Mouse (Mus musculus): ENCODE results near the gene Acsl3. TPM values are rescaled to one million over a fixed set of nuclear protein-coding genes. Genes with fewer than 3 reads are reported as not detected.

Gene Acsl3
- polyA plus RNA-seq, 1 experiment from 2014 or later: 55.5 TPM

- ATAC-seq (ENCODE audit: insufficient number of reproducible peaks, low FRiP score, low TSS enrichment, low read depth): no peak
- no peak overlapping the region for H3K4me2 ChIP-seq
- 3% methylated on average over 2 of the region's 2 CpGs for WGBS
Measured at GRCm38 (mm10) chr1:78656472-78656871, 1.2 kb upstream of the Acsl3 start.

GRCm38 (mm10) chr1:78657021-78657629, 500 bp upstream of the Acsl3 start:
- Histone ChIP-seq H3K4me3 (peak overlapping the region; percentile 91), H3K9ac (peak overlapping the region; percentile 42; the same call in 1 of the 2 replicates), H3K27ac (peak overlapping the region; percentile 92), H3K4me1 (peaks cover 25% of the 10 kb centered on the region), H3K36me3 (no peaks in the 10 kb centered on the region), H3K9me3 (no peaks in the 10 kb centered on the region), H3K4me2 (peak overlapping the region; percentile 67), H3K27me3 (no peaks in the 10 kb centered on the region)
- ATAC-seq (ENCODE audit: insufficient number of reproducible peaks, low FRiP score, low TSS enrichment, low read depth): no peak
- WGBS: 23% methylated on average over 22 of the region's 22 CpGs

More at GRCm38 (mm10) chr1:78656472-78656871, 1.2 kb upstream of the Acsl3 start:
- H3K27ac ChIP-seq: peak overlapping the region; percentile 92; the same call in 1 of the 2 replicates
- no peaks in the 10 kb centered on the region for H3K27me3 ChIP-seq
- H3K9me3 ChIP-seq: no peaks in the 10 kb centered on the region
- H3K36me3 ChIP-seq: no peaks in the 10 kb centered on the region
- H3K9ac ChIP-seq: no peak overlapping the region
- no peak overlapping the region for H3K4me3 ChIP-seq
- H3K4me1 ChIP-seq: peaks cover 25% of the 10 kb centered on the region

GRCm38 (mm10) chr1:78658441-78659269, 1.0 kb downstream of the Acsl3 start:
- Histone ChIP-seq H3K9me3 (no peaks in the 10 kb centered on the region), H3K9ac (peak overlapping the region; percentile 87), H3K4me3 (peak overlapping the region; percentile 91), H3K4me1 (peaks cover 25% of the 10 kb centered on the region), H3K4me2 (peak overlapping the region; percentile 67), H3K36me3 (no peaks in the 10 kb centered on the region), H3K27ac (peak overlapping the region; percentile 97), H3K27me3 (no peaks in the 10 kb centered on the region)
- WGBS: 3% methylated on average over 20 of the region's 20 CpGs
- ATAC-seq (ENCODE audit: insufficient number of reproducible peaks, low FRiP score, low TSS enrichment, low read depth): no peak

GRCm38 (mm10) chr1:78659270-78659823, 1.7 kb downstream of the Acsl3 start:
- Histone ChIP-seq H3K27ac (no peak overlapping the region), H3K4me1 (peaks cover 25% of the 10 kb centered on the region), H3K9ac (no peak overlapping the region), H3K9me3 (no peaks in the 10 kb centered on the region), H3K4me2 (peak overlapping the region; percentile 67), H3K36me3 (peaks cover 3% of the 10 kb centered on the region), H3K27me3 (no peaks in the 10 kb centered on the region), H3K4me3 (peak overlapping the region; percentile 91)
- whole genome bisulfite sequencing: 39% methylated on average over 4 of the region's 4 CpGs
- no peak for ATAC-seq (ENCODE audit: insufficient number of reproducible peaks, low FRiP score, low TSS enrichment, low read depth)

GRCm38 (mm10) chr1:78664326-78664725, 6.7 kb downstream of the Acsl3 start:
- Histone ChIP-seq H3K4me1 (peaks cover 13% of the 10 kb centered on the region), H3K36me3 (peaks cover 43% of the 10 kb centered on the region), H3K27me3 (no peaks in the 10 kb centered on the region), H3K27ac (no peak overlapping the region), H3K4me2 (no peak overlapping the region), H3K9ac (no peak overlapping the region), H3K9me3 (no peaks in the 10 kb centered on the region), H3K4me3 (no peak overlapping the region)
- 72% methylated on average over 4 of the region's 4 CpGs for WGBS
- no peak for ATAC-seq (ENCODE audit: insufficient number of reproducible peaks, low FRiP score, low TSS enrichment, low read depth)

- Histone ChIP-seq H3K36me3 (peaks cover 43% of the 10 kb centered on the region), H3K27me3 (no peaks in the 10 kb centered on the region), H3K4me1 (peaks cover 4% of the 10 kb centered on the region; the same call in 1 of the 2 replicates), H3K4me2 (no peak overlapping the region), H3K9ac (no peak overlapping the region), H3K9me3 (no peaks in the 10 kb centered on the region), H3K27ac (no peak overlapping the region), H3K4me3 (no peak overlapping the region)
- 97% methylated on average over 9 of the region's 9 CpGs for WGBS
- ATAC-seq (ENCODE audit: insufficient number of reproducible peaks, low FRiP score, low TSS enrichment, low read depth): no peak
Measured at GRCm38 (mm10) chr1:78665954-78666499, 8.4 kb downstream of the Acsl3 start.

GRCm38 (mm10) chr1:78666585-78666984, 9.0 kb downstream of the Acsl3 start:
- H3K9ac ChIP-seq: no peak overlapping the region
- WGBS: 93% methylated on average over 1 of the region's 1 CpGs
- no peak for ATAC-seq (ENCODE audit: insufficient number of reproducible peaks, low FRiP score, low TSS enrichment, low read depth)
- H3K4me2 ChIP-seq: no peak overlapping the region
- no peak overlapping the region for H3K4me3 ChIP-seq
- no peak overlapping the region for H3K27ac ChIP-seq
- no peaks in the 10 kb centered on the region for H3K9me3 ChIP-seq
- no peaks in the 10 kb centered on the region; the same call in 1 of the 2 replicates for H3K4me1 ChIP-seq
- peaks cover 43% of the 10 kb centered on the region for H3K36me3 ChIP-seq
- H3K27me3 ChIP-seq: no peaks in the 10 kb centered on the region

GRCm38 (mm10) chr1:78682291-78682690, 24.7 kb downstream of the Acsl3 start:
- no peak overlapping the region for H3K9ac ChIP-seq
- H3K4me2 ChIP-seq: no peak overlapping the region
- H3K27me3 ChIP-seq: no peaks in the 10 kb centered on the region
- H3K36me3 ChIP-seq: peaks cover 4% of the 10 kb centered on the region; the same call in 1 of the 2 replicates
- no peaks in the 10 kb centered on the region for H3K9me3 ChIP-seq
- 74% methylated on average over 3 of the region's 3 CpGs for WGBS
- no peak overlapping the region for H3K4me3 ChIP-seq
- no peak overlapping the region for H3K27ac ChIP-seq
- no peak for ATAC-seq (ENCODE audit: insufficient number of reproducible peaks, low FRiP score, low TSS enrichment, low read depth)
- H3K4me1 ChIP-seq: no peaks in the 10 kb centered on the region

- no peaks in the 10 kb centered on the region for H3K9me3 ChIP-seq
- no peak for ATAC-seq (ENCODE audit: insufficient number of reproducible peaks, low FRiP score, low TSS enrichment, low read depth)
- H3K27me3 ChIP-seq: no peaks in the 10 kb centered on the region
- WGBS: 74% methylated on average over 8 of the region's 8 CpGs
- no peak overlapping the region for H3K9ac ChIP-seq
- no peak overlapping the region for H3K4me3 ChIP-seq
- no peaks in the 10 kb centered on the region for H3K4me1 ChIP-seq
- H3K27ac ChIP-seq: no peak overlapping the region
- H3K36me3 ChIP-seq: peaks cover 12% of the 10 kb centered on the region
- no peak overlapping the region for H3K4me2 ChIP-seq
Measured at GRCm38 (mm10) chr1:78684128-78684527, 26.5 kb downstream of the Acsl3 start.

GRCm38 (mm10) chr1:78686872-78687271, 29.2 kb downstream of the Acsl3 start:
- H3K4me3 ChIP-seq: no peak overlapping the region
- H3K27me3 ChIP-seq: no peaks in the 10 kb centered on the region
- H3K4me2 ChIP-seq: no peak overlapping the region
- no peak for ATAC-seq (ENCODE audit: insufficient number of reproducible peaks, low FRiP score, low TSS enrichment, low read depth)
- H3K4me1 ChIP-seq: no peaks in the 10 kb centered on the region
- no peak overlapping the region for H3K9ac ChIP-seq
- no peaks in the 10 kb centered on the region for H3K9me3 ChIP-seq
- peaks cover 22% of the 10 kb centered on the region for H3K36me3 ChIP-seq
- no peak overlapping the region for H3K27ac ChIP-seq

- Histone ChIP-seq H3K9me3 (no peaks in the 10 kb centered on the region), H3K4me3 (no peak overlapping the region), H3K4me1 (no peaks in the 10 kb centered on the region), H3K4me2 (no peak overlapping the region), H3K27ac (no peak overlapping the region), H3K27me3 (no peaks in the 10 kb centered on the region), H3K36me3 (peaks cover 30% of the 10 kb centered on the region), H3K9ac (no peak overlapping the region)
- 86% methylated on average over 7 of the region's 7 CpGs for WGBS
- no peak for ATAC-seq (ENCODE audit: insufficient number of reproducible peaks, low FRiP score, low TSS enrichment, low read depth)
Measured at GRCm38 (mm10) chr1:78688149-78688548, 30.5 kb downstream of the Acsl3 start.
